Mouse (Mus musculus) lung, postnatal 0 days (tissue): Measurements from ENCODE around the gene Grm4.

Source experiments
- CTCF ChIP-seq: IDR thresholded peaks from 2 replicates; pipeline ENCODE4 v1.5.1; 2016; ENCODE audit warnings: antibody characterized with exemption, mild to moderate bottlenecking
- EP300 ChIP-seq: IDR thresholded peaks from 2 replicates; pipeline ENCODE4 v1.6.1; 2016; ENCODE audit warnings: antibody characterized with exemption, mild to moderate bottlenecking, control low read depth

- TF ChIP-seq CTCF, result no peak
- no peak for TF ChIP-seq EP300
Measured at GRCm38 (mm10) chr17:27549234-27549633, 28.0 kb upstream of the Grm4 start.
